Mouse (Mus musculus) lung, embryonic 16.5 days (tissue): ENCODE data around the gene Sorl1. TPM values are rescaled to one million over a fixed set of nuclear protein-coding genes. Genes with fewer than 3 reads are reported as not detected.
A peak's percentile ranks its signal among the peaks of the same experiment; 100 is the strongest.

Source experiments
- ATAC-seq: fragments of 200-750 bp; cut with Nextera tagmentation; 2 replicates; pipeline ENCODE4 v1.8.0; 2017; ENCODE audit warnings: low read depth, mild to moderate bottlenecking, moderate library complexity
- H3K27ac ChIP-seq: fragments of 300-500 bp; sonication (generic); 2 replicates; pipeline ENCODE4 v1.5.1; 2014; ENCODE audit warnings: mild to moderate bottlenecking, control low read depth, low read length
- H3K27me3 ChIP-seq: fragments of 300-500 bp; sonication (generic); 2 replicates; pipeline ENCODE4 v1.6.1; 2014; ENCODE audit warnings: low read depth, low read length, mixed read lengths; ENCODE audit not compliant: control insufficient read depth, insufficient read depth
- H3K36me3 ChIP-seq: fragments of 300-500 bp; sonication (generic); 2 replicates; pipeline ENCODE4 v1.6.1; 2014; ENCODE audit warnings: low read length; ENCODE audit not compliant: control insufficient read depth, insufficient read depth
- H3K4me1 ChIP-seq: fragments of 300-500 bp; sonication (generic); replicated peaks from 2 replicates; pipeline ENCODE4 v1.6.1; 2014; ENCODE audit warnings: low read length, mixed read lengths; ENCODE audit not compliant: control insufficient read depth, insufficient read depth
- H3K4me2 ChIP-seq: fragments of 300-500 bp; sonication (generic); 2 replicates; pipeline ENCODE4 v1.6.1; 2014; ENCODE audit warnings: low read depth, low read length, control low read depth
- H3K4me3 ChIP-seq: fragments of 300-500 bp; sonication (generic); 2 replicates; pipeline ENCODE4 v1.5.1; 2014; ENCODE audit warnings: mild to moderate bottlenecking, low read length, control low read depth
- H3K9ac ChIP-seq: fragments of 300-500 bp; sonication (generic); 2 replicates; pipeline ENCODE4 v1.6.1; 2014; ENCODE audit warnings: low read length, control low read depth
- H3K9me3 ChIP-seq: fragments of 300-500 bp; sonication (generic); 2 replicates; pipeline ENCODE4 v1.6.1; 2016; ENCODE audit warnings: low read length; ENCODE audit not compliant: control insufficient read depth
- WGBS: fragments of 180-500 bp; shearing (Covaris S2); extraction: QIAGEN DNeasy Blood & Tissue Kit; methylation state at CpG from one replicate; pipeline ENCODE4 v1.1.7; 2014; 5-methylcytosine and 5-hydroxymethylcytosine counted together
- polyA plus RNA-seq: library from polyadenylated mRNA; unstranded; fragments of >200 nt; fragmentation: Nextera tagmentation; extraction: Ambion mirVana; gene quantifications from 2 replicates; pipeline ENCODE4 v1.2.1, GENCODE M21; 2015

The Sorl1 gene
- polyA plus RNA-seq, 1 experiment from 2014 or later = 11.8 TPM

- no peak overlapping the region for H3K4me2 ChIP-seq
- H3K36me3 ChIP-seq = no peaks in the 10 kb centered on the region
- peak overlapping the region; percentile 56 for H3K27ac ChIP-seq
- 46% methylated on average over 3 of the region's 3 CpGs for WGBS
- H3K4me1 ChIP-seq = no peaks in the 10 kb centered on the region
- H3K27me3 ChIP-seq = no peaks in the 10 kb centered on the region
- H3K9ac ChIP-seq = no peak overlapping the region
- no peaks in the 10 kb centered on the region for H3K9me3 ChIP-seq
- ATAC-seq = peak; percentile 68
- H3K4me3 ChIP-seq = no peak overlapping the region
These were observed 100.7 kb downstream of the Sorl1 start for GRCm38 (mm10) chr9:42023383-42023782.

GRCm38 (mm10) chr9:42022318-42022717 lies 101.8 kb downstream of the Sorl1 start:
- no peak overlapping the region for H3K4me2 ChIP-seq
- H3K9me3 ChIP-seq = no peaks in the 10 kb centered on the region
- WGBS = 72% methylated on average over 12 of the region's 12 CpGs
- no peak for ATAC-seq
- H3K27ac ChIP-seq = 0 out of 2 replicates have a peak overlapping the region, but pooled peaks have one; percentile 50
- no peak overlapping the region for H3K9ac ChIP-seq
- no peaks in the 10 kb centered on the region for H3K4me1 ChIP-seq
- H3K36me3 ChIP-seq = no peaks in the 10 kb centered on the region
- no peak overlapping the region for H3K4me3 ChIP-seq
- H3K27me3 ChIP-seq = no peaks in the 10 kb centered on the region

GRCm38 (mm10) chr9:42019308-42020031 lies 104.6 kb downstream of the Sorl1 start:
- H3K9ac ChIP-seq = no peak overlapping the region
- H3K27ac ChIP-seq = no peak overlapping the region
- H3K4me3 ChIP-seq = no peak overlapping the region
- 32% methylated on average over 7 of the region's 7 CpGs for WGBS
- H3K4me2 ChIP-seq = no peak overlapping the region
- no peaks in the 10 kb centered on the region for H3K27me3 ChIP-seq
- H3K36me3 ChIP-seq = peaks cover 8% of the 10 kb centered on the region; the same call in 1 of the 2 replicates
- H3K4me1 ChIP-seq = no peaks in the 10 kb centered on the region
- H3K9me3 ChIP-seq = peaks cover 6% of the 10 kb centered on the region
- no peak for ATAC-seq

GRCm38 (mm10) chr9:42008501-42008900 lies 115.6 kb downstream of the Sorl1 start:
- Histone ChIP-seq H3K9ac (no peak overlapping the region), H3K36me3 (no peaks in the 10 kb centered on the region), H3K27ac (no peak overlapping the region), H3K4me3 (no peak overlapping the region), H3K27me3 (no peaks in the 10 kb centered on the region), H3K4me2 (no peak overlapping the region), H3K4me1 (no peaks in the 10 kb centered on the region), H3K9me3 (no peaks in the 10 kb centered on the region)
- ATAC-seq = no peak
- 85% methylated on average over 5 of the region's 5 CpGs for WGBS

GRCm38 (mm10) chr9:42005101-42005500 lies 119.0 kb downstream of the Sorl1 start:
- H3K9me3 ChIP-seq = no peaks in the 10 kb centered on the region
- H3K27me3 ChIP-seq = no peaks in the 10 kb centered on the region
- no peak overlapping the region for H3K4me2 ChIP-seq
- no peak for ATAC-seq
- H3K4me3 ChIP-seq = no peak overlapping the region
- WGBS = 45% methylated on average over 8 of the region's 8 CpGs
- no peak overlapping the region for H3K9ac ChIP-seq
- no peaks in the 10 kb centered on the region for H3K36me3 ChIP-seq
- no peak overlapping the region for H3K27ac ChIP-seq
- no peaks in the 10 kb centered on the region for H3K4me1 ChIP-seq

- H3K36me3 ChIP-seq = no peaks in the 10 kb centered on the region
- 87% methylated on average over 4 of the region's 4 CpGs for WGBS
- no peaks in the 10 kb centered on the region for H3K27me3 ChIP-seq
- no peak overlapping the region for H3K4me3 ChIP-seq
- no peaks in the 10 kb centered on the region for H3K9me3 ChIP-seq
- no peak overlapping the region for H3K9ac ChIP-seq
- no peak overlapping the region for H3K27ac ChIP-seq
- H3K4me1 ChIP-seq = no peaks in the 10 kb centered on the region
- ATAC-seq = no peak
- no peak overlapping the region for H3K4me2 ChIP-seq
These were observed 120.0 kb downstream of the Sorl1 start for GRCm38 (mm10) chr9:42004140-42004539.

- Histone ChIP-seq H3K4me1 (no peaks in the 10 kb centered on the region), H3K9ac (no peak overlapping the region), H3K4me2 (no peak overlapping the region), H3K27ac (no peak overlapping the region), H3K4me3 (no peak overlapping the region), H3K36me3 (no peaks in the 10 kb centered on the region), H3K9me3 (no peaks in the 10 kb centered on the region), H3K27me3 (no peaks in the 10 kb centered on the region)
- WGBS = 66% methylated on average over 12 of the region's 12 CpGs
- ATAC-seq = peak; percentile 26; the same call in 1 of the 2 replicates
These were observed 124.3 kb downstream of the Sorl1 start for GRCm38 (mm10) chr9:41999498-42000473.

GRCm38 (mm10) chr9:41995278-41995677 lies 128.8 kb downstream of the Sorl1 start:
- Histone ChIP-seq H3K4me2 (no peak overlapping the region), H3K4me3 (no peak overlapping the region), H3K9ac (no peak overlapping the region), H3K36me3 (no peaks in the 10 kb centered on the region), H3K27ac (no peak overlapping the region), H3K9me3 (no peaks in the 10 kb centered on the region), H3K4me1 (no peaks in the 10 kb centered on the region), H3K27me3 (no peaks in the 10 kb centered on the region)
- 86% methylated on average over 9 of the region's 9 CpGs for WGBS
- no peak for ATAC-seq

GRCm38 (mm10) chr9:41993821-41994220 lies 130.3 kb downstream of the Sorl1 start:
- H3K4me1 ChIP-seq = no peaks in the 10 kb centered on the region
- no peak overlapping the region for H3K4me2 ChIP-seq
- no peaks in the 10 kb centered on the region for H3K27me3 ChIP-seq
- H3K4me3 ChIP-seq = no peak overlapping the region
- no peaks in the 10 kb centered on the region for H3K36me3 ChIP-seq
- no peak for ATAC-seq
- no peaks in the 10 kb centered on the region for H3K9me3 ChIP-seq
- H3K9ac ChIP-seq = no peak overlapping the region
- WGBS = 81% methylated on average over 5 of the region's 5 CpGs
- H3K27ac ChIP-seq = no peak overlapping the region
